Mouse (Mus musculus) liver, postnatal 0 days (tissue): ENCODE data around the gene Pard3.

Source experiments
- CTCF ChIP-seq: sonication (generic); IDR thresholded peaks from 2 replicates; pipeline ENCODE4 v1.5.1; 2016; ENCODE audit warnings: antibody characterized with exemption, low read depth
- EP300 ChIP-seq: IDR thresholded peaks from 2 replicates; pipeline ENCODE4 v1.6.1; 2016; ENCODE audit warnings: antibody characterized with exemption, low read depth, mild to moderate bottlenecking

DNA sequence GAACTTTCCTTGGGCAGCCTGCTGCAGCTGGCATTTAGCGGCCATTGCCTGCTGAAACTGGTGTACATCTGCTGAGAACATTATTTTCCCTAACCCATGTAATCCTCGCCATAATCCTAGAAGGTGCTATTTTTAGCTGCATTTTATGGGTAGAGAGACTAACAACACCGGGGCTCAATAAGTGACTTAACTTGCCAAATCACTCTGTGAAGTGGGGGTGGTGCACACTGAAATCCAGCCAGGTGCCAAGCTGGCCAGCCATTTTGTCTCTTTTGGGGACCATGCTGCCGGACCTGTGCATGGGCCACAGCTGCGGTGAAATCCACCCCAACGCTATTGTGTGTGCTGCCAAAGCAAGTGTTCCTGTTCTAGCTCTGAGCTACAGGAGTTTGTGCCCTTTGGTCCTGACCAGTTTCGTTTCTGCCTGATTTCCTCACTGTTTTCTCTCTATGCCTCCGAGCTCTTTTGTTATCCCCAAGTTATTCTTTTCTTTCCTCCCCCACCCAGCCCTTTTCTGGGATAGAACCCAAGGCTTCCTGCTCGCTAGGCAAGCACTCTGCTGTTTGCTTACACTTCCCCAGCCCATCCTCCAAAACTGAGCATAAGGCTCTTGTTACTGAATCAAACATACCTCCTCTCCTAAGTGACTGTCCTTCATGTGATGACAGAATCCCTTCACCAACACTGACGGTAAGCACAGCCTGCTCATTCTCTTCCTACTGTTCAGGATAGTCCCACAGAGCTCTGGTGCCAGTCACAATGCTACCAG lies 375.9 kb downstream of the Pard3 start:
- no peak for TF ChIP-seq CTCF
- TF ChIP-seq EP300: no peak
